Mouse (Mus musculus) lung, postnatal 0 days (tissue): Measurements from ENCODE around the gene Tmem207. TPM values are rescaled to one million over a fixed set of nuclear protein-coding genes. Genes with fewer than 3 reads are reported as not detected.
A peak's percentile ranks its signal among the peaks of the same experiment; 100 is the strongest.

ENCODE experiments used
- ATAC-seq: fragments of 200-750 bp; cut with Nextera tagmentation; 2 replicates; pipeline ENCODE4 v1.8.0; 2017; ENCODE audit warnings: moderate library complexity
- DNase-seq: peaks from one replicate; pipeline ENCODE4 v3.0.0-alpha.2; 2016; ENCODE audit warnings: low spot score
- H3K27ac ChIP-seq: fragments of 300-500 bp; sonication (generic); 2 replicates; pipeline ENCODE4 v1.5.1; 2014; ENCODE audit warnings: antibody characterized with exemption, mild to moderate bottlenecking, low read length, mixed read lengths
- H3K27me3 ChIP-seq: fragments of 300-500 bp; sonication (generic); replicated peaks from 2 replicates; pipeline ENCODE4 v1.6.1; 2014; ENCODE audit warnings: low read length, mixed read lengths; ENCODE audit not compliant: insufficient read depth
- H3K36me3 ChIP-seq: fragments of 300-500 bp; sonication (generic); 2 replicates; pipeline ENCODE4 v1.6.1; 2014; ENCODE audit warnings: low read length, mixed read lengths; ENCODE audit not compliant: insufficient read depth
- H3K4me1 ChIP-seq: fragments of 300-500 bp; sonication (generic); 2 replicates; pipeline ENCODE4 v1.6.1; 2014; ENCODE audit warnings: antibody characterized with exemption, low read depth, low read length, mixed read lengths; ENCODE audit not compliant: insufficient read depth
- H3K4me2 ChIP-seq: fragments of 300-500 bp; sonication (generic); replicated peaks from 2 replicates; pipeline ENCODE4 v1.6.1; 2014; ENCODE audit warnings: low read depth, mild to moderate bottlenecking, low read length, moderate library complexity, mixed read lengths
- H3K4me3 ChIP-seq: fragments of 300-500 bp; sonication (generic); 2 replicates; pipeline ENCODE4 v1.5.1; 2014; ENCODE audit warnings: low read depth, low read length
- H3K9ac ChIP-seq: fragments of 300-500 bp; sonication (generic); replicated peaks from 2 replicates; pipeline ENCODE4 v1.6.1; 2014; ENCODE audit warnings: low read depth, mild to moderate bottlenecking
- H3K9me3 ChIP-seq: fragments of 300-500 bp; sonication (generic); 2 replicates; pipeline ENCODE4 v1.6.1; 2016; ENCODE audit warnings: low read length, mixed read lengths
- CTCF ChIP-seq: IDR thresholded peaks from 2 replicates; pipeline ENCODE4 v1.5.1; 2016; ENCODE audit warnings: antibody characterized with exemption, mild to moderate bottlenecking
- EP300 ChIP-seq: IDR thresholded peaks from 2 replicates; pipeline ENCODE4 v1.6.1; 2016; ENCODE audit warnings: antibody characterized with exemption, mild to moderate bottlenecking, control low read depth
- WGBS: fragments of 180-500 bp; shearing (Covaris S2); extraction: QIAGEN DNeasy Blood & Tissue Kit; methylation state at CpG from one replicate; pipeline ENCODE4 v1.1.7; 2014; 5-methylcytosine and 5-hydroxymethylcytosine counted together
- polyA plus RNA-seq: library from polyadenylated mRNA; unstranded; fragments of >200 nt; fragmentation: Nextera tagmentation; extraction: Ambion mirVana; gene quantifications from 2 replicates; pipeline ENCODE4 v1.2.1, GENCODE M21; 2015

Gene Tmem207
- not detected in 2 replicates for polyA plus RNA-seq

DNA sequence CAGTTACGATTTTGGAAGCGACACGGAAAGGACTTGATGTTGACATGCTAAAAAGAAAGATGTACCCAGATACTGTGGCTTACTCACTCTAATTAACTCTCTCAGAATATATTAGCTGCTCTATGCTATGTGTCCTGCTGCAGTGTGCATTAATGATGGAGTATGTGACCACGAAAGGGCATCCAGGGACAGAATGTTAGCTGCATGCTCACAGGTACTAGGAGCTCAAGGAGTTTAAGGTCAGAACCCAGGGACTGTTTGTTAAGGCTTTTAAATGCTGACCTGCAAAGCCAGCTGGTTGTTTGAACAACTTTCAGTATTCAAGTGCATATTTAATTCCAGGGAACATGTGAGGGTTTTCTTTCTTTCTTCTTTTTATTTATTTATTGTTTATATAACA is at the start of gene Tmem207:
Gene Tmem207 (minus strand): TSS at position 101 of the 400 bp plus-strand sequence.
- no peak within 1 kb of the TSS for H3K4me3 ChIP-seq
- H3K4me2 ChIP-seq = no peak within 1 kb of the TSS
- ATAC-seq (no peak), DNase-seq (no peak)
- H3K9me3 ChIP-seq = no peaks in the 10 kb centered on the region
- no peaks in the 10 kb centered on the region for H3K27me3 ChIP-seq
- H3K4me1 ChIP-seq = no peaks in the 10 kb centered on the region
- WGBS = 74% methylated on average over 4 of the region's 4 CpGs
- H3K27ac ChIP-seq = no peak within 1 kb of the TSS
- H3K36me3 ChIP-seq = no peaks in the 10 kb centered on the region
- TF ChIP-seq CTCF (no peak), EP300 (no peak)
- no peak within 1 kb of the TSS for H3K9ac ChIP-seq

DNA sequence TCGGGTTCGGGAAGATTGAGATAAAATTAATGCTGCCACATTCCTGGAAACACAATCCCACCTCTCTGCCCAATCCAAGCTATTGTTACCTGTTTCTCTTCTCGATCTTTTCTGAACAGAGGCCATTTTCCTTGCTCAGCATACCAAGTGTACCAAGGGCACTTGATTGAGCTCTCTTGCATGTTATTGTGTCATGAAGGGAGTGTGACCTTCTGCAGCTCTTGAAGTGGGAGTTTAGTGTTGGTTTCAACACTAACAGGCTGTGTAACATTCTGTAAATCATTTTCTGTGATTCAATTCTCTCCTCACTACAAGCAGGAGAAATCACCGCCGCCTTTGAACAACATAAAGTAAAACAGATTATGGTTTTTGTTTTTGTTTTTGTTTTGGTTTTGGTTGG is 47.6 kb upstream of the Tmem207 start:
- TF ChIP-seq CTCF = no peak
- peak; percentile 43; the same call in 1 of the 2 replicates for TF ChIP-seq EP300

GRCm38 (mm10) chr16:26571836-26572235 is 45.3 kb upstream of the Tmem207 start:
- Histone ChIP-seq H3K27ac (no peak overlapping the region), H3K36me3 (no peaks in the 10 kb centered on the region), H3K9me3 (no peaks in the 10 kb centered on the region), H3K9ac (no peak overlapping the region), H3K4me3 (no peak overlapping the region), H3K4me2 (no peak overlapping the region), H3K4me1 (no peaks in the 10 kb centered on the region), H3K27me3 (no peaks in the 10 kb centered on the region)
- WGBS = 71% methylated on average over 2 of the region's 2 CpGs
- ATAC-seq (peak; percentile 55), DNase-seq (peak; percentile 24)
- TF ChIP-seq CTCF = no peak
- no peak for TF ChIP-seq EP300

More for the DNA sequence above, 47.6 kb upstream of the Tmem207 start:
- Histone ChIP-seq H3K4me3 (no peak overlapping the region), H3K9me3 (no peaks in the 10 kb centered on the region), H3K4me2 (no peak overlapping the region), H3K4me1 (no peaks in the 10 kb centered on the region), H3K9ac (no peak overlapping the region), H3K27ac (no peak overlapping the region), H3K27me3 (no peaks in the 10 kb centered on the region), H3K36me3 (no peaks in the 10 kb centered on the region)
- ATAC-seq = peak; percentile 73
- DNase-seq = peak; percentile 74
- 79% methylated on average over 5 of the region's 5 CpGs for WGBS

- H3K4me2 ChIP-seq = no peak overlapping the region
- H3K9ac ChIP-seq = no peak overlapping the region
- H3K4me3 ChIP-seq = no peak overlapping the region
- no peaks in the 10 kb centered on the region for H3K27me3 ChIP-seq
- H3K36me3 ChIP-seq = no peaks in the 10 kb centered on the region
- ATAC-seq (no peak), DNase-seq (no peak)
- H3K27ac ChIP-seq = no peak overlapping the region
- no peaks in the 10 kb centered on the region for H3K9me3 ChIP-seq
- H3K4me1 ChIP-seq = no peaks in the 10 kb centered on the region
- TF ChIP-seq CTCF (no peak), EP300 (no peak)
Observed at GRCm38 (mm10) chr16:26569387-26569978, 42.9 kb upstream of the Tmem207 start.

DNA sequence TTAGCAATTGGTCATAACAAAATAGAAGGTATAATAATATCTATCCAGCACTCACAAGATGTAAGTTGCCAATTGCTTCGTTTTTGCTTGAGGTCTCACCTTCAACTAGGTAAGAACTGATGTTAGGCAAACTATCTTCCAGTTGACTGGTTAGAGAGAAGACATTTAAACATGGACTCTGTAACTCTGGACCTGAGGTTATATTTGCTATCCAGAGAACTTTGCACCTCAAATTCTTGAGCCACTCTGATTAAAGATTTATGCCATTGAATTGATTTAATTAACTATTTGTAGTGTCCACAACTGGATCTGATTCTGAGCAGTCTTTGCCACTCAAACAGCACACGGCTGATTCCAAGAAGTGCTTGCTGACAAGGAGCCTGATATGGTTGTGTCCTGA is 36.2 kb upstream of the Tmem207 start:
- Histone ChIP-seq H3K27ac (no peak overlapping the region), H3K4me3 (no peak overlapping the region), H3K4me2 (no peak overlapping the region), H3K36me3 (no peaks in the 10 kb centered on the region), H3K4me1 (no peaks in the 10 kb centered on the region), H3K9ac (no peak overlapping the region), H3K27me3 (no peaks in the 10 kb centered on the region), H3K9me3 (no peaks in the 10 kb centered on the region)
- 38% methylated on average over 2 of the region's 2 CpGs for WGBS
- no peak for TF ChIP-seq CTCF
- TF ChIP-seq EP300 = no peak
- no peak for ATAC-seq
- DNase-seq = no peak

- no peaks in the 10 kb centered on the region for H3K4me1 ChIP-seq
- no peak overlapping the region for H3K9ac ChIP-seq
- no peak overlapping the region for H3K27ac ChIP-seq
- 35% methylated on average over 2 of the region's 2 CpGs for WGBS
- H3K4me2 ChIP-seq = no peak overlapping the region
- ATAC-seq = no peak
- no peak overlapping the region for H3K4me3 ChIP-seq
- no peaks in the 10 kb centered on the region for H3K27me3 ChIP-seq
- DNase-seq = no peak
- no peaks in the 10 kb centered on the region for H3K36me3 ChIP-seq
- TF ChIP-seq EP300 (no peak), CTCF (no peak)
- no peaks in the 10 kb centered on the region for H3K9me3 ChIP-seq
Observed at GRCm38 (mm10) chr16:26561743-26562142, 35.2 kb upstream of the Tmem207 start.

GRCm38 (mm10) chr16:26558797-26559196 is 32.2 kb upstream of the Tmem207 start:
- Histone ChIP-seq H3K4me3 (no peak overlapping the region), H3K9me3 (no peaks in the 10 kb centered on the region), H3K9ac (no peak overlapping the region), H3K4me1 (no peaks in the 10 kb centered on the region), H3K27ac (no peak overlapping the region), H3K4me2 (no peak overlapping the region), H3K36me3 (no peaks in the 10 kb centered on the region), H3K27me3 (no peaks in the 10 kb centered on the region)
- DNase-seq (no peak), ATAC-seq (no peak)
- TF ChIP-seq CTCF (no peak), EP300 (no peak)
- 77% methylated on average over 1 of the region's 1 CpGs for WGBS
